Comparison of ENCODE assay signal across 11 mouse cellular contexts in the genomic region with DNA sequence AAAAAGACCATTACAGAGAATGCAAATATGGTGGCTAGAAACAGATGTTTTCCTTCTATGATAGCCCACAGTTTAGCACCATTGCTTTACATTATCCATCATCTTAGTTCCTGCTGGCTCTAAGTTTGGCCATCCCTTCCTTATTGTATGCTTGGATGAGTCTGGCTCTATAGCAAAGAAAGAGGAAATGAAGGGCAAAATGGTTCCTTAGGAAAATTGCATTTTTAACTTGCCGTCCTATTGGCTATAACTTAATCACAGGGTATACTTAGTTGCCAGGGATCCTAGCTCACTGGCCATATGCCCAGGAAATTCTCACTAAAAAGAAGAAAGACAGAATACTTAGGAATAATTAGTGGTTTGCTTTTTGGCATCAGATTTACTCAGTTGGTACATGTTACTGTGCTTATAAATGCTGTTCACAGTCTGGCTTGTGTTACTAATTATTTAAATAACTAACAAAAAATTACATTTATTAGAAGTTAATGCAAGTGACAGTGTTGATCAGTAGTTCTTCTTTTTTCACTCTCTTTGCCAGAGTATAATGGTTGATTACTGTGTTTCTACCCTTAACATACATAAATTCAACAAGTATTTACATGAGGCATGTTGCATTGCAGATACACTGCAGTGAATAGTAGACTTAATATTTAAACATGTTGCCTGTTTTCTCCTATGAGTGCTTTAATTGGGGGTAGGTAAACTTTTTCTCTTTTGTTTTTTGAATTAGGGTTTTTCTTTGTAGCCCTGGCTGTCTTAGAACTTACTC. TPM values are rescaled to one million over a fixed set of nuclear protein-coding genes. Genes with fewer than 3 reads are reported as not detected.
DNase-seq lines count a peak whose midpoint lies in the region; ATAC-seq lines count a peak whose summit lies in the region.
"Had no signal": no experiment of that assay in that cellular context is flagged by ENCODE, and none has a peak within 500 bp of the region (broad histone marks: within the 10 kb centered on the region; RNA-seq: fewer than 3 reads in every experiment).

No protein-coding gene starts in this region.

- H3K27ac ChIP-seq in hindbrain, embryonic 16.5 days (ENCODE audit: low read depth, low read length) = peak overlapping the region; percentile 16; the same call in 1 of the 2 replicates
- no peak overlapping the region for H3K27ac ChIP-seq in hindbrain, embryonic 11.5 days (ENCODE audit: low read depth, low read length)
- H3K27ac ChIP-seq in forebrain, embryonic 15.5 days (replicated peaks) = peak overlapping the region; percentile 72

- no peaks in the 10 kb centered on the region for H3K36me3 ChIP-seq in hindbrain, embryonic 16.5 days (ENCODE audit: control insufficient read depth, insufficient read depth, low read length)
- no peaks in the 10 kb centered on the region for H3K36me3 ChIP-seq in hindbrain, embryonic 11.5 days (ENCODE audit: control insufficient read depth, insufficient read depth, low read length)
- H3K36me3 ChIP-seq in forebrain, embryonic 15.5 days = no peaks in the 10 kb centered on the region

- H3K27me3 ChIP-seq in hindbrain, embryonic 16.5 days (replicated peaks; ENCODE audit: control insufficient read depth, insufficient read depth, low read length) = no peaks in the 10 kb centered on the region
- no peaks in the 10 kb centered on the region for H3K27me3 ChIP-seq in hindbrain, embryonic 11.5 days (ENCODE audit: control insufficient read depth, insufficient read depth, low read length)
- H3K27me3 ChIP-seq in forebrain, embryonic 15.5 days = no peaks in the 10 kb centered on the region

- no peak overlapping the region for H3K9ac ChIP-seq in hindbrain, embryonic 16.5 days (ENCODE audit: low read depth, low read length)
- H3K9ac ChIP-seq in hindbrain, embryonic 11.5 days (ENCODE audit: low read depth, low read length) = no peak overlapping the region
- no peak overlapping the region for H3K9ac ChIP-seq in forebrain, embryonic 15.5 days (replicated peaks)

- H3K9me3 ChIP-seq in hindbrain, embryonic 16.5 days (ENCODE audit: control insufficient read depth, low read length) = no peaks in the 10 kb centered on the region
- no peaks in the 10 kb centered on the region for H3K9me3 ChIP-seq in hindbrain, embryonic 11.5 days (ENCODE audit: control insufficient read depth, low read length)
- H3K9me3 ChIP-seq in forebrain, embryonic 15.5 days = no peaks in the 10 kb centered on the region

- no peak for DNase-seq in hindbrain, embryonic 11.5 days (ENCODE audit: low spot score)
- peak; percentile 27 for DNase-seq in right cerebral cortex, adult 18-20 months
- no peak for DNase-seq in right cerebral cortex, postnatal 25 days
- peak; percentile 35 for DNase-seq in right cerebral cortex, postnatal 4 days
- no peak for DNase-seq in urinary bladder, postnatal 25 days (ENCODE audit: low spot score)
- DNase-seq in gastrocnemius, postnatal 4 days (ENCODE audit: low spot score in 2 of 2) = no peak
- DNase-seq: heart, postnatal 36 days; thymus, postnatal 4 days had no signal

- 51% methylated on average over 1 of the region's 1 CpGs for WGBS in hindbrain, embryonic 16.5 days
- WGBS in hindbrain, embryonic 11.5 days = 94% methylated on average over 1 of the region's 1 CpGs
- 24% methylated on average over 1 of the region's 1 CpGs for WGBS in forebrain, embryonic 15.5 days

- H3K4me1 ChIP-seq in hindbrain, embryonic 16.5 days (ENCODE audit: control insufficient read depth, insufficient read depth, low read depth, low read length) = 0 out of 2 replicates have a peak, but pooled peaks cover 2% of the 10 kb centered on the region
- H3K4me1 ChIP-seq in hindbrain, embryonic 11.5 days (replicated peaks; ENCODE audit: control insufficient read depth, insufficient read depth, low read length) = no peaks in the 10 kb centered on the region
- H3K4me1 ChIP-seq in forebrain, embryonic 15.5 days = peaks cover 19% of the 10 kb centered on the region

- H3K4me2 ChIP-seq in hindbrain, embryonic 16.5 days (ENCODE audit: low read length) = no peak overlapping the region
- H3K4me2 ChIP-seq in hindbrain, embryonic 11.5 days (replicated peaks; ENCODE audit: low read depth, low read length) = no peak overlapping the region
- no peak overlapping the region for H3K4me2 ChIP-seq in forebrain, embryonic 15.5 days (replicated peaks)

- ATAC-seq in hindbrain, embryonic 16.5 days = peak; percentile 76
- no peak for ATAC-seq in hindbrain, embryonic 11.5 days (ENCODE audit: low FRiP score)
- ATAC-seq in forebrain, embryonic 15.5 days (replicated peaks) = peak; percentile 96
- ATAC-seq: lung, postnatal 0 days had no signal

- H3K4me3 ChIP-seq in hindbrain, embryonic 16.5 days (ENCODE audit: low read length) = no peak overlapping the region
- no peak overlapping the region for H3K4me3 ChIP-seq in hindbrain, embryonic 11.5 days (ENCODE audit: low read depth, low read length)
- H3K4me3 ChIP-seq in forebrain, embryonic 15.5 days = no peak overlapping the region

RNA-seq across cellular contexts. Expression of a gene that starts 22.9 kb away (rescaled TPM):
- 19.4 and 22.3 TPM in 2 replicates for polyA plus RNA-seq in hindbrain, embryonic 16.5 days (2015; fragmentation: Nextera tagmentation; extraction: Ambion mirVana)
- 49.3 and 53.0 TPM in 2 replicates for polyA plus RNA-seq in hindbrain, embryonic 11.5 days (2014; fragmentation: Nextera tagmentation; extraction: Ambion mirVana)
- polyA plus RNA-seq in forebrain, embryonic 15.5 days (2015; fragmentation: Nextera tagmentation; extraction: Ambion mirVana) = 26.9 and 28.9 TPM in 2 replicates
- total RNA-seq in gastrocnemius, postnatal 4 days (2021) = 10 to 100 TPM; 17.7 to 18.3 TPM

RNA-seq across cellular contexts. Expression of a gene that starts 31.1 kb away (rescaled TPM):
- polyA plus RNA-seq in hindbrain, embryonic 16.5 days (2015; fragmentation: Nextera tagmentation; extraction: Ambion mirVana) = 15.4 and 17.4 TPM in 2 replicates
- 20.0 and 22.7 TPM in 2 replicates for polyA plus RNA-seq in hindbrain, embryonic 11.5 days (2014; fragmentation: Nextera tagmentation; extraction: Ambion mirVana)
- 25.6 and 27.0 TPM in 2 replicates for polyA plus RNA-seq in forebrain, embryonic 15.5 days (2015; fragmentation: Nextera tagmentation; extraction: Ambion mirVana)
- total RNA-seq in gastrocnemius, postnatal 4 days (2021) = 10 to 100 TPM in 1 of 2 experiments, 1 to 10 TPM in 1; 9.8 to 11.9 TPM

Comparison
In these comparisons a context has a peak if more than half of its experiments do, and no peak if none do; other contexts are left out.
1. DNase-seq: peak in right cerebral cortex, adult 18-20 months (single experiment) and right cerebral cortex, postnatal 4 days (single experiment); none in hindbrain, embryonic 11.5 days (single experiment), right cerebral cortex, postnatal 25 days (single experiment), urinary bladder, postnatal 25 days (single experiment) and gastrocnemius, postnatal 4 days (0 of 2).